Mouse (Mus musculus) kidney, postnatal 25 days (tissue): ENCODE measurements around the gene Gm3115.
"Not testable (repeated sequence)": the region's sequence is repeated elsewhere in the genome, so short reads cannot be mapped to it uniquely, and the experiment has no call there.

Experiments
- DNase-seq, 2 experiments: peaks; one replicate each; pipeline ENCODE4 v3.0.0; 2021; ENCODE audit warnings: mixed read lengths in 2 of 2

Gm3115 gene

DNA sequence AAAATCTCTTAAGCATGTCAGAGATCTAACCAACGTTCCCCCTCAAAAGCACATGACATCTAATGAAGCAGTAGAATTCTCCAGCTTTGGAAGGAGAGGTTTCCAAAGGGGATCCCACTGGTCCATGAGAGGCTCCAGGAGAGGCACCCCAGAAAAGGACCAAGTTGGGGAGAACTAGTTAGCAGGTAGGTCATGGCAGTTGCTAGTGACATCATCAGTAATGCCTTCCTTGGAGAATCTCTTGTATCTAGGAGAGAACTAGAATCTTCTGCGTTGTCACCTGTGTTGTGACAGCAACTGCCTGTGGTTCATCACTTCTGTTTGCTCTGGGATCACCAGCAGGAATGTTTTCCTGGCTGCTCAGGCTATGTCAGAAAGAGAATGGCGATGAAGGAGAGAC is at the start of gene Gm3115:
TSS of gene Gm3115 (plus strand) at position 301 of the 400 bp plus-strand sequence.
- DNase-seq = not testable (repeated sequence)

DNA sequence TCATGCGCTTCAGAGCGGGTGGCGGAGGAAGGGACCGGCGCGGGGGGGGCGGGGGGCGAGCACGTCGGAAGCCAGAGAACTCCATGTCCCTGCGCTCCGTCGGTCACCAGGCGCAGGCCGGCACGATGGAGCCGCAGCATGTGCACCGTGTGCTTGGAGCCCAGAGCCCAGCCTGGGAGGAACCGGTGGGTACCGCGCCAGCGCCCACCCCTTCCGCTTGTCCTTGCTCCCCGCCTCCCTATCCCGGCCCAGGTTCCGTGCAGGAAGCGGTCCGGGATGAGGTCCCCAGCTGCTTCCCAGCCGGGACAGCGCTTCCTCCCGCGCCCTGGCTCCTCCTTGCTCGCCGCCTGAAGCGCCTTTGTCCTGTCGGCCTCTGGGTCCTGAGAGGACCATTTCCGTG is 26.5 kb downstream of the Gm3115 start, which contains the start of gene Gm8108:
TSS of gene Gm8108 (plus strand) at position 101 of the 400 bp plus-strand sequence.
- DNase-seq = peak; percentile 2 to 39

DNA sequence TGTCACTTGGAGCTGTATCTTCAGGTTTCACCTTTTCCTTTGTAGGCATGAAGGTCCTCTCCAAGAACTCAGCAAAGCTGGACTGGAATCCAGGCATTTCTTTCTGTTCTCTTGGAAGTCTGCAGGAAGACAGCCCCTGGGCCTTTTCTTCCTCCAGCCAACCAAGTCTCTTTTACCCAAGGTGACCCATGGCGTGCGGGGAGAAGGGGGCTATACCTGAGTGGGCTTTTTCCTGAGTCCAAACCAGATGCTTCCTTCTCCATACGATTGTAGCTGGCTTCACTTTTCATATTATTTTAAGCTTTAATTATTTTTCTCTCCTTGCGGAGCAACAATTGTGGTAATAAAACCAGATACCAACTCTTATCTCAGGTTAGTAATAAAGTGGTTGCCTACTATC is 57.7 kb downstream of the Gm3115 start:
- not testable (repeated sequence) for DNase-seq
